Mouse (Mus musculus) heart, adult 2 months (tissue): Measurements from ENCODE around the gene Mark4.

Experiments
- CTCF ChIP-seq: fragments of 200-600 bp; IDR thresholded peaks from 2 replicates; pipeline ENCODE4 v1.8.1; 2022; ENCODE audit warnings: antibody characterized with exemption, mild to moderate bottlenecking, moderate library complexity
- POLR2A ChIP-seq: fragments of 200-500 bp; IDR thresholded peaks from 2 replicates; pipeline ENCODE4 v1.6.1; 2011; ENCODE audit warnings: mild to moderate bottlenecking, low read depth, low read length, control low read depth; ENCODE audit not compliant: insufficient read depth

DNA sequence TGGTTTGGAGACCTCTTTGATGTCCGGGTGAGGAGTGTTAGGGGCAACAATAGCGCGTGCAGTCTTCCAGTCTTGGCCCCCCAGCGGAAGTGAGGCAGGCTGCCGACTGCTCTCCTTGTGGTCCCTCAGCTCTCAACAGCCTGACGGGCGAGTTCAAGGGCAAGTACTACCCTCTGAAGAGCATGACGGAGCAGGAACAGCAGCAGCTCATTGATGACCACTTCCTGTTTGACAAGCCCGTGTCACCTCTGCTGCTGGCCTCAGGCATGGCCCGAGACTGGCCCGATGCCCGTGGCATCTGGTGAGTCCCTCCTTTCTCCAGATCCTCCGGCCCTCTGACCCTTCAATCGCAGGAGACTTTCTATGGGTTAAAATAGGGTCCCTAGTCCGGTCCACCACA, 42.0 kb downstream of the Mark4 start:
- TF ChIP-seq CTCF, result no peak
- TF ChIP-seq POLR2A, result no peak; the same call in 1 of the 2 replicates
